Mouse (Mus musculus): Measurements from ENCODE around the gene Gm49333.

Gm49333 gene

DNA sequence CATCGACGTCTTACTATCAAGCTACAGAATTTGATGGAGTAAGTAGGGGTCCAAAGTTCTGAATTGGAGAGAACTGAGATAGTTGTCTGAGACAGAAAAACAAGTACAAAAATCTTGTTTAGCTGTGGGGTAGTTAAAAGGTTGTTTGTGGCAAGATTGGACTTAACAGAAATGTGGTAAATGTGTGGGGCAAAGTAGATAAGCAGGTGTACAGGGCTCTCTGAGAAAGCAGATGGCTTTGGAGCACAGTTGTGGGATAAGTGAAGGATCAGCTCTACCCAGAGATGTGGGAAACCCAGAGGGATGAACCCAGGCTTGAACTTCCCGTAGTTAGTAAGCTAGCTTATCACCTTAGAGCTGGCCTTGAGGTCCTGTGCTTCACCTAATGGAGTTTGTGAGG, 79.4 kb downstream of the Gm49333 start:
- DNase-seq (ENCODE audit: low spot score): no peak

DNA sequence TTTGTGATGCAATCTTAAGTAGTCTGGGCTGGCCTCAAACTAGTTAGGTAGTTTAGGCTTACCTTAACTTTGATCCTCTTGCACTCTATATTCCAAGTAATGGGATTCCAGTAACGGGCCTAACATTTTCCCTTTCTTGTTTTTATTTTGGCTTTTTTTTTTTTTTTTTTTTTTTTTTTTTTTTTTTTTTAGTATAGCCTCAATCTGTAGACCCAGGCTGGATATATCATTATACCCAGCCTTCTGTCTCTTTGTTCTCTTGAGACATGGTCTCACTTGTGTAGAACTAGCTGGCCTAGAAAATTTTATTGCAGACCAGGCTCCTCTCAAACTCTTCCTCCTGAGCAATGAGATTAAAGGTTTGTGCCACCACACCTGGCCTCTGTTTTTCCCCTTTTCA, 80.2 kb downstream of the Gm49333 start:
- no peak for DNase-seq (ENCODE audit: low spot score)

DNA sequence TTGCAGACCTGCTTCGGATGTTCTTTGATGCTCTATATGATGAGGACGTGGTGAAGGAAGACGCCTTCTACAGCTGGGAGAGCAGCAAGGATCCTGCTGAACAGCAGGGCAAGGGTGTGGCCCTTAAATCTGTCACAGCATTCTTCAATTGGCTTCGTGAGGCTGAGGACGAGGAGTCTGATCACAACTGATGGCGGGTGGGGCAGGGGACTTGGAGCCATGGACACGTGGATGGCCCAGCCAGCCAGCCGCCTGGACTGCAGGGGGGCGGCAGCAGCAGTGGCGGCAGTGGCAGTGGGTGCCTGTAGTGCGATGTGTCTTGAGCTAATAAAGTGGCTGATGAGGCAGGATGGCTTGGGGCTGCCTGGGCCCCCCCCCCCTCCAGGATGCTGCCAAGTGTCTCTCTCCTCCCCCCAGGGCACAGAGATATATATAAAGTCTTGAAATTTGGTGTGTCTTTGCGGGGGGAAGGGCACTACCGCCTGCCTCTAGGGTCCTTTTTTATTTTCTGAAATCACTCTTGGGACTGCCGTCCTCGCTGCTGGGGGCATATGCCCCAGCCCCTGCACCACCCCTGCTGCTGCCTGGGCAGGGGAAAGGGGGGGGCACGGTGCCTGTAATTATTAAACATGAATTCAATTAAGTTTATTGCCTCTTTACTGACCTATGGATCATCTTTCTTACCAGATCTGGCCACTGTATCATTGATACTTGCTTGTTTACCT, 81.0 kb downstream of the Gm49333 start:
- DNase-seq (ENCODE audit: low spot score): no peak

DNA sequence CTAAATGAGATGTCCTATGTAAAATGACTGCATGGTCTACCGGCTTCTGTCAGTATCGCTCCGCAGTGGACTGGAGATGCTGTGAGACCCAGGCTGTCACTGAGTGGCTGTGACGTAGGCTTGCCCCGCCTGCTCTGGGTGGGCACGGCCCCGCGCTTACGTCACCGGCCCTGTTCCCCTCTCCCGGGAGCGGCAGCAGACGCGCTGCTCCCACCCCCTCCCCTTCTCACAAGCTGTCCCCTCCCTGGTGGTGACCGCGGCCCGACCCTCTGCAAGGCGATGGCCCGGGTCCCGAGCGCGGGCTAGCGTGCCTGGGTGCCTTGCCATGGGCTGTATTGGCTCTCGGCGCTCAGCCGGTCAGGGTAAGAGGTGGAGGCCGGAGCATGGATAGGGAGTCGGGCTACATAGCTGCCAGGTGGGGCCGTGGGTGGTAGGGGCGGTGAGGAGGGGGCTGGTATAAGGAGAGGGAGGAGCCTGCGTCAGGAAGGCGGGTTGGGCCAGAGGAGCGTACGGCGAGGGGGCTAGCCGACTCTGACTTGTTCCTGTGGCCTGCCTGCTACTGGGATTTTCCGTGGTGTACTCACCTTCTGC, 81.8 kb downstream of the Gm49333 start, which contains the start of gene Fam131a:
Gene Fam131a, plus strand, starts transcription at position 131 of the 591 bp plus-strand sequence.
- peak; percentile 98 for DNase-seq (ENCODE audit: low spot score)

DNA sequence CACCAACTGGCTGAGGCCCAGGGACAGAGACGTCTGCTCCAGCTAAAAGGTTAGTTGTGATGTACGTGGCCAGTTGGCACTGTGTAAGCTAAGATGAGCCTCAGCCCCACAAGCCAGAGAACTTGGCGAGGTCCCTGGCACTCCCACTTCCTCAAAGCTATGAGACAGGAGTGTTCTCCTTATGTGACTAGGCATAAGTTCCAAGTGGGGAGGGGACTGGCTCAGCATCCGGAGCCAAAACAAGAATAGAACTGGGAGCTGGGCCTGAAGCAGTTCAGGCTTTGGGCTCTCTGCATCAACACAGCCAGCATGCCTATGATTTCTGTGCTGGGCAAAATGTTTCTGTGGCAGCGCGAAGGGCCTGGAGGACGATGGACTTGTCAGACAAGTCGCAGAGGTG, 83.4 kb downstream of the Gm49333 start:
- no peak for DNase-seq (ENCODE audit: low spot score)

All from embryo, embryonic 10 days (tissue).